Mouse (Mus musculus): ENCODE measurements around the gene Abat. TPM values are rescaled to one million over a fixed set of nuclear protein-coding genes. Genes with fewer than 3 reads are reported as not detected.
A peak's percentile ranks its signal among the peaks of the same experiment; 100 is the strongest.

Abat gene
- polyA plus RNA-seq, 1 experiment from 2014 or later, result 106 TPM

DNA sequence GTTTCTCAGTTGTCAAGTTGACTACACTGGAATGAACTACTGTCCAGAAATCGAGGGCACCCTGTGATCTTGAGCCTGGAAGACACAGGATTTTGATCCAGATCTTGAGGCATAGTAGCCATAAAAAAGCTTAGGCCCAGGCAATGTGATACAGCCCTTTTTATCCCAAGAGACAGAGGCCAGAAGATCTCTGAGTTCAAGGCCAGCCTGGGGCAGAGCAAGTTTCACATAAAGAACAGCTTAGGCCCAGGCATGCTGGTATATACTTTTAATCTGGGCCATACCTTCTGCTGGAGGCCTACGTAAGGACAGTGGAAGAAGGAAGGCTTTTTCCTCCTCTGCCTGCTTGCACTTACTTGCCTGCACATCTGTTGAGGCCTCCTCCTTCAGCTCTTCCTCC is 51.6 kb downstream of the Abat start:
- no peak for ATAC-seq
- WGBS, result 86% methylated on average over 2 of the region's 2 CpGs
- Histone ChIP-seq H3K4me2 (ENCODE audit: low read length) (no peak overlapping the region), H3K4me1 (ENCODE audit: control insufficient read depth, insufficient read depth, low read depth, low read length) (peaks cover 8% of the 10 kb centered on the region), H3K9me3 (ENCODE audit: control insufficient read depth, low read length) (peaks cover 4% of the 10 kb centered on the region), H3K36me3 (ENCODE audit: control insufficient read depth, insufficient read depth, low read length) (no peaks in the 10 kb centered on the region), H3K9ac (ENCODE audit: low read depth, low read length) (no peak overlapping the region), H3K27ac (ENCODE audit: low read depth, low read length) (no peak overlapping the region), H3K27me3 (replicated peaks; ENCODE audit: control insufficient read depth, insufficient read depth, low read length) (no peaks in the 10 kb centered on the region), H3K4me3 (ENCODE audit: low read length) (no peak overlapping the region)

DNA sequence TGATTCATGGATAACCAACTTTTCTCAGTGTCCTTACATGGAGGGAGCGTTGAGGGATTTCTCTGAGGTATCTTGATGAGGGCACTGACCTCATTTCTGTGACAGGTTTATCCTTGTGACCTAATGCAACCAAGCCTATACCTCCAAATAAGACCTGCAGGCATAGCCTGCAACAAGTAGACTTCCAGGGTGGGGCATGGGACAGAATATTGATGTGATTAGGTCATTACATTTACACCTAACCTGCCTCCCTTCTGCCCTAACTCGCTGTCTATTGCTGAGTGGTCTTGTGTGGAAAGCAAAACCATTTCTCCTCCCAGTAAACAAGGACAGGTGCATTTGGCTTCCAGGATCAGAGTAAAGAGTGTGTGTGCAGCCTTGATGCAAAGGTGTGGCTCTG is 52.3 kb downstream of the Abat start:
- Histone ChIP-seq H3K4me1 (ENCODE audit: control insufficient read depth, insufficient read depth, low read depth, low read length) (peaks cover 8% of the 10 kb centered on the region), H3K4me2 (ENCODE audit: low read length) (no peak overlapping the region), H3K9me3 (ENCODE audit: control insufficient read depth, low read length) (no peaks in the 10 kb centered on the region), H3K27me3 (replicated peaks; ENCODE audit: control insufficient read depth, insufficient read depth, low read length) (no peaks in the 10 kb centered on the region), H3K36me3 (ENCODE audit: control insufficient read depth, insufficient read depth, low read length) (no peaks in the 10 kb centered on the region), H3K4me3 (ENCODE audit: low read length) (no peak overlapping the region), H3K27ac (ENCODE audit: low read depth, low read length) (no peak overlapping the region; the same call in 1 of the 2 replicates), H3K9ac (ENCODE audit: low read depth, low read length) (no peak overlapping the region)
- 79% methylated on average over 2 of the region's 2 CpGs for WGBS
- ATAC-seq, result no peak

DNA sequence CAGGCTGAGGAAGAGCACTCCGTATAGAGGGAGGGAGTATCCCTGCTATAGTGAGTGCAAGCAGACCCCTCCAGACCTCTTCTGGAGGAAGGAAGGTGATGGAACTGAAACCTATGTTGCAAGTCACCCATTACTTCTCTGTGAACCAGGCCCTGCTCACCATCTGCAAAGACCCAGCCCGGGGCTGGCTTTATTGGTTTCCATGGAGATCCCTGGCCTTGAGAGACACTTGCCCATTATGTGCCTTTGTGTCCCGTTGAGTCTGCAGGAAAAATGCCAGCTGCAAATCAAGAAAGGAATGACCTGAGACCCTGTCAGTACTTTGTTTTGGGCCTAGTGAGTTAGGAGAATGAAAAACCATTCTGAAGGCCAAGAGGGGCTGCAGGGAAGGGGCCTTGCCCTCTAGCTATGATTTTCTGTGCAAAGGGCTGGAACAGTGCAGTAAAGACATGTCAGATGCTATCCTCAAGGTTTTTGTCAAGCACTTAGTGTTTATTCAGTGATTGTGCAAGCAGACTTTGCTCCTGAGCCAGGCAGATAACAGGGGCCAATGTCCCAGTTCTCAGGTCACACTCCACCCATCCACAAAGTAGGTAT is 53.0 kb downstream of the Abat start:
- no peaks in the 10 kb centered on the region for H3K27me3 ChIP-seq (replicated peaks; ENCODE audit: control insufficient read depth, insufficient read depth, low read length)
- H3K4me2 ChIP-seq (ENCODE audit: low read length), result no peak overlapping the region
- peak overlapping the region; percentile 54; the same call in 1 of the 2 replicates for H3K27ac ChIP-seq (ENCODE audit: low read depth, low read length)
- no peak overlapping the region for H3K9ac ChIP-seq (ENCODE audit: low read depth, low read length)
- peaks cover 8% of the 10 kb centered on the region for H3K4me1 ChIP-seq (ENCODE audit: control insufficient read depth, insufficient read depth, low read depth, low read length)
- H3K36me3 ChIP-seq (ENCODE audit: control insufficient read depth, insufficient read depth, low read length), result no peaks in the 10 kb centered on the region
- H3K9me3 ChIP-seq (ENCODE audit: control insufficient read depth, low read length), result no peaks in the 10 kb centered on the region
- peak; percentile 65 for ATAC-seq
- 5% methylated on average over 3 of the region's 3 CpGs for WGBS
- H3K4me3 ChIP-seq (ENCODE audit: low read length), result no peak overlapping the region

- ATAC-seq, result no peak
- 90% methylated on average over 7 of the region's 7 CpGs for WGBS
Measured at GRCm38 (mm10) chr16:8568881-8569280, 55.7 kb downstream of the Abat start.

DNA sequence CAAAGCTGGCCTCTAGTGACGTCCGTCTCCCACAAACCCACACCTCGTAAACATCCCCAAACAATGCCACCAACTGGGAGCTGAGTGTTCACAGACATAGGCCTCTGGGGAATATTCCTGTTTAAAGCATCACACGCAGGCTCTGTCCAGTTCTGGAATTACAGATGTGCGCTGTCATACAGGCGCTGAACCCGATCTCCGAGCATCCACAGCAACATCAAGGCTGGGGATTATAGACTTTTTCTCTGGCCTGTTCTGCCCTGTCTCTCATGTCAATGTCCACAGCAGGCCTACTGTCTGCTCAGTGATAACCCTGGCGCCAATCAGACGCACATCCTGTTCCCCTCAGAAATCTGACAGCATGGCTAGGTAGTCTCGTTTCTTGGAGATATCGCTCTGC is 57.1 kb downstream of the Abat start:
- 83% methylated on average over 12 of the region's 12 CpGs for WGBS
- H3K27ac ChIP-seq (ENCODE audit: low read depth, low read length), result no peak overlapping the region
- H3K9ac ChIP-seq (ENCODE audit: low read depth, low read length), result no peak overlapping the region
- no peak overlapping the region for H3K4me3 ChIP-seq (ENCODE audit: low read length)
- H3K9me3 ChIP-seq (ENCODE audit: control insufficient read depth, low read length), result no peaks in the 10 kb centered on the region
- H3K27me3 ChIP-seq (replicated peaks; ENCODE audit: control insufficient read depth, insufficient read depth, low read length), result no peaks in the 10 kb centered on the region
- H3K36me3 ChIP-seq (ENCODE audit: control insufficient read depth, insufficient read depth, low read length), result peaks cover 3% of the 10 kb centered on the region; the same call in 1 of the 2 replicates
- H3K4me1 ChIP-seq (ENCODE audit: control insufficient read depth, insufficient read depth, low read depth, low read length), result peaks cover 8% of the 10 kb centered on the region
- no peak overlapping the region for H3K4me2 ChIP-seq (ENCODE audit: low read length)
- ATAC-seq, result no peak

More at GRCm38 (mm10) chr16:8568881-8569280, 55.7 kb downstream of the Abat start:
- H3K9ac ChIP-seq (ENCODE audit: low read depth, low read length), result no peak overlapping the region
- H3K27ac ChIP-seq (ENCODE audit: low read depth, low read length), result no peak overlapping the region
- no peak overlapping the region for H3K4me3 ChIP-seq (ENCODE audit: low read length)
- no peaks in the 10 kb centered on the region; the same call in 1 of the 2 replicates for H3K36me3 ChIP-seq (ENCODE audit: control insufficient read depth, insufficient read depth, low read length)
- H3K4me2 ChIP-seq (ENCODE audit: low read length), result no peak overlapping the region
- no peaks in the 10 kb centered on the region for H3K27me3 ChIP-seq (replicated peaks; ENCODE audit: control insufficient read depth, insufficient read depth, low read length)
- peaks cover 8% of the 10 kb centered on the region for H3K4me1 ChIP-seq (ENCODE audit: control insufficient read depth, insufficient read depth, low read depth, low read length)
- no peaks in the 10 kb centered on the region for H3K9me3 ChIP-seq (ENCODE audit: control insufficient read depth, low read length)

- Histone ChIP-seq H3K36me3 (ENCODE audit: control insufficient read depth, insufficient read depth, low read length) (peaks cover 3% of the 10 kb centered on the region; the same call in 1 of the 2 replicates), H3K27ac (ENCODE audit: low read depth, low read length) (no peak overlapping the region), H3K4me1 (ENCODE audit: control insufficient read depth, insufficient read depth, low read depth, low read length) (peaks cover 5% of the 10 kb centered on the region), H3K4me3 (ENCODE audit: low read length) (no peak overlapping the region), H3K9ac (ENCODE audit: low read depth, low read length) (no peak overlapping the region), H3K27me3 (replicated peaks; ENCODE audit: control insufficient read depth, insufficient read depth, low read length) (no peaks in the 10 kb centered on the region), H3K9me3 (ENCODE audit: control insufficient read depth, low read length) (no peaks in the 10 kb centered on the region), H3K4me2 (ENCODE audit: low read length) (no peak overlapping the region)
- ATAC-seq, result no peak
- WGBS, result 81% methylated on average over 11 of the region's 11 CpGs
Measured at GRCm38 (mm10) chr16:8570901-8571615, 57.8 kb downstream of the Abat start.

DNA sequence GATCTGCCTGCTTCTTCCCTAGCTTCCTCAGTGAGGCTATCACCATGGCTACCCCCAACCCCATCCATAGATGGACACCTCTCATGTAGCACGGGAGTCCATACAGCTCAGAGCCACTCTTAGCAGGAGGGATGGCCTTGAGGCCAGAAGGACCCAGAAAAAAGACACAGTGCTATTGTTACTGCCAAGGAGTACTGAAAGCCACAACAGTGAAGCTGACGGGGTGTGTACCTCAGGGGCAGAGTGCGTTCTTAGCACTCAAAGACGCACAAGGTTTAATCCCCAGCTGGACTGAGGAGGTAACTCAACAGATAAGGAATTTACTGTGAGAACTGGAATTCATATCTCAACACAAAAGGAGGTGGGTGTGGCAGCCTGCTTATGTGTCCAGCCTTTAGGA is 59.8 kb downstream of the Abat start:
- Histone ChIP-seq H3K27me3 (replicated peaks; ENCODE audit: control insufficient read depth, insufficient read depth, low read length) (no peaks in the 10 kb centered on the region), H3K9ac (ENCODE audit: low read depth, low read length) (no peak overlapping the region), H3K27ac (ENCODE audit: low read depth, low read length) (no peak overlapping the region), H3K4me3 (ENCODE audit: low read length) (no peak overlapping the region), H3K36me3 (ENCODE audit: control insufficient read depth, insufficient read depth, low read length) (peaks cover 3% of the 10 kb centered on the region; the same call in 1 of the 2 replicates), H3K9me3 (ENCODE audit: control insufficient read depth, low read length) (no peaks in the 10 kb centered on the region), H3K4me1 (ENCODE audit: control insufficient read depth, insufficient read depth, low read depth, low read length) (no peaks in the 10 kb centered on the region), H3K4me2 (ENCODE audit: low read length) (no peak overlapping the region)
- ATAC-seq, result no peak
- WGBS, result 76% methylated on average over 4 of the region's 4 CpGs

- H3K36me3 ChIP-seq (ENCODE audit: control insufficient read depth, insufficient read depth, low read length), result peaks cover 3% of the 10 kb centered on the region; the same call in 1 of the 2 replicates
- no peak overlapping the region for H3K27ac ChIP-seq (ENCODE audit: low read depth, low read length)
- no peak for ATAC-seq
- H3K4me1 ChIP-seq (ENCODE audit: control insufficient read depth, insufficient read depth, low read depth, low read length), result no peaks in the 10 kb centered on the region
- H3K27me3 ChIP-seq (replicated peaks; ENCODE audit: control insufficient read depth, insufficient read depth, low read length), result no peaks in the 10 kb centered on the region
- no peak overlapping the region for H3K4me2 ChIP-seq (ENCODE audit: low read length)
- H3K4me3 ChIP-seq (ENCODE audit: low read length), result no peak overlapping the region
- no peak overlapping the region for H3K9ac ChIP-seq (ENCODE audit: low read depth, low read length)
- H3K9me3 ChIP-seq (ENCODE audit: control insufficient read depth, low read length), result no peaks in the 10 kb centered on the region
- 23% methylated on average over 3 of the region's 3 CpGs for WGBS
Measured at GRCm38 (mm10) chr16:8573751-8574150, 60.5 kb downstream of the Abat start.

DNA sequence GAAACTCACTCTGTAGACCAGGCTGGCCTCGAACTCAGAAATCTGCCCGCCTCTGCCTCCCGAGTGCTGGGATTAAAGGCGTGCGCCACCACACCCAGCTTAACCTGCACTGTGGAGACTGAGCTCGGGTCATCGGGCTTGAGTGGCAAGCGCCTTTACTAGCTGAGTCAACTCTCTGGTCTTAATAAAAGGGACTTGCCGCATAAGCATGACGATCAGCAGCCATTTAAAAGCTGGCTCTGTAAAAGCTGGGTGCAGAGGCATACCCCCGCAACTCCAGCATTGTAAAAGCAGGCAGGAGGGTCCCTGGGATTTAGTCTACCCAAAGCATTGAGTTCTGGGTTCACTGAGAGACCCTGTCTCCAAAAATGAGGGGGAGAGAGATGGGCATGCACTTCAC is 61.1 kb downstream of the Abat start:
- Histone ChIP-seq H3K27ac (ENCODE audit: low read depth, low read length) (no peak overlapping the region), H3K9ac (ENCODE audit: low read depth, low read length) (no peak overlapping the region), H3K4me2 (ENCODE audit: low read length) (no peak overlapping the region), H3K36me3 (ENCODE audit: control insufficient read depth, insufficient read depth, low read length) (peaks cover 3% of the 10 kb centered on the region; the same call in 1 of the 2 replicates), H3K4me3 (ENCODE audit: low read length) (no peak overlapping the region), H3K9me3 (ENCODE audit: control insufficient read depth, low read length) (no peaks in the 10 kb centered on the region), H3K4me1 (ENCODE audit: control insufficient read depth, insufficient read depth, low read depth, low read length) (no peaks in the 10 kb centered on the region), H3K27me3 (replicated peaks; ENCODE audit: control insufficient read depth, insufficient read depth, low read length) (no peaks in the 10 kb centered on the region)
- no peak for ATAC-seq
- 90% methylated on average over 11 of the region's 11 CpGs for WGBS

Data from hindbrain, embryonic 16.5 days (tissue).